Mouse (Mus musculus) hindbrain, embryonic 15.5 days (tissue): ENCODE measurements around the gene Senp3. TPM values are rescaled to one million over a fixed set of nuclear protein-coding genes. Genes with fewer than 3 reads are reported as not detected.
"Not testable (repeated sequence)": the region's sequence is repeated elsewhere in the genome, so short reads cannot be mapped to it uniquely, and the experiment has no call there.

Experiments used
- ATAC-seq: fragments of 200-750 bp; cut with Nextera tagmentation; 2 replicates; pipeline ENCODE4 v1.8.0; 2017; ENCODE audit warnings: low read depth, moderate number of reproducible peaks, moderate TSS enrichment; ENCODE audit not compliant: low FRiP score
- H3K27ac ChIP-seq: fragments of 300-500 bp; sonication (generic); replicated peaks from 2 replicates; pipeline ENCODE4 v1.5.1; 2015; ENCODE audit warnings: mild to moderate bottlenecking, inconsistent platforms
- H3K27me3 ChIP-seq: fragments of 300-500 bp; sonication (generic); 2 replicates; pipeline ENCODE4 v1.6.1; 2015; ENCODE audit warnings: control low read depth, inconsistent platforms
- H3K36me3 ChIP-seq: fragments of 300-500 bp; sonication (generic); 2 replicates; pipeline ENCODE4 v1.6.1; 2015; ENCODE audit warnings: control low read depth, inconsistent platforms
- H3K4me1 ChIP-seq: fragments of 300-500 bp; sonication (generic); replicated peaks from 2 replicates; pipeline ENCODE4 v1.6.1; 2015; ENCODE audit warnings: control low read depth, inconsistent platforms
- H3K4me2 ChIP-seq: fragments of 300-500 bp; sonication (generic); 2 replicates; pipeline ENCODE4 v1.6.1; 2015; ENCODE audit warnings: moderate library complexity, mild to moderate bottlenecking, inconsistent platforms
- H3K4me3 ChIP-seq: fragments of 300-500 bp; sonication (generic); 2 replicates; pipeline ENCODE4 v1.5.1; 2015; ENCODE audit warnings: mild to moderate bottlenecking, inconsistent platforms
- H3K9ac ChIP-seq: fragments of 300-500 bp; sonication (generic); 2 replicates; pipeline ENCODE4 v1.6.1; 2015; ENCODE audit warnings: inconsistent platforms
- H3K9me3 ChIP-seq: fragments of 300-500 bp; sonication (generic); 2 replicates; pipeline ENCODE4 v1.6.1; 2016; ENCODE audit warnings: control low read depth, inconsistent platforms
- WGBS: fragments of 180-500 bp; shearing (Covaris S2); methylation state at CpG from one replicate; pipeline ENCODE4 v1.1.7; 2015; 5-methylcytosine and 5-hydroxymethylcytosine counted together
- polyA plus RNA-seq: library from polyadenylated mRNA; unstranded; fragments of >200 nt; fragmentation: Nextera tagmentation; extraction: Ambion mirVana; gene quantifications from 2 replicates; pipeline ENCODE4 v1.2.1, GENCODE M21; 2015

Senp3 gene
- polyA plus RNA-seq, 1 experiment from 2014 or later = 103 TPM

GRCm38 (mm10) chr11:69702886-69703285, 21.0 kb upstream of the Senp3 start:
- not testable (repeated sequence) for H3K4me2 ChIP-seq, H3K4me3 ChIP-seq, H3K9me3 ChIP-seq, H3K36me3 ChIP-seq, H3K4me1 ChIP-seq, H3K27me3 ChIP-seq, H3K27ac ChIP-seq, H3K9ac ChIP-seq, ATAC-seq
- WGBS = 97% methylated on average over 10 of the region's 10 CpGs

- no peak overlapping the region for H3K4me2 ChIP-seq
- H3K4me3 ChIP-seq = no peak overlapping the region
- no peaks in the 10 kb centered on the region for H3K9me3 ChIP-seq
- WGBS = 76% methylated on average over 1 of the region's 1 CpGs
- ATAC-seq = no peak
- H3K9ac ChIP-seq = no peak overlapping the region
- H3K4me1 ChIP-seq = peaks cover 15% of the 10 kb centered on the region
- H3K36me3 ChIP-seq = no peaks in the 10 kb centered on the region
- H3K27me3 ChIP-seq = no peaks in the 10 kb centered on the region
- H3K27ac ChIP-seq = no peak overlapping the region
Measured at GRCm38 (mm10) chr11:69699595-69699994, 17.7 kb upstream of the Senp3 start.

- H3K4me3 ChIP-seq = no peak overlapping the region
- WGBS = 69% methylated on average over 5 of the region's 5 CpGs
- no peak overlapping the region for H3K9ac ChIP-seq
- H3K36me3 ChIP-seq = no peaks in the 10 kb centered on the region
- H3K27me3 ChIP-seq = no peaks in the 10 kb centered on the region
- no peak overlapping the region for H3K4me2 ChIP-seq
- H3K4me1 ChIP-seq = peaks cover 15% of the 10 kb centered on the region
- H3K9me3 ChIP-seq = no peaks in the 10 kb centered on the region
- H3K27ac ChIP-seq = no peak overlapping the region
- ATAC-seq = no peak
Measured at GRCm38 (mm10) chr11:69698574-69698973, 16.7 kb upstream of the Senp3 start.

- Histone ChIP-seq H3K4me3 (no peak overlapping the region), H3K9me3 (no peaks in the 10 kb centered on the region), H3K9ac (no peak overlapping the region), H3K36me3 (no peaks in the 10 kb centered on the region), H3K27me3 (no peaks in the 10 kb centered on the region), H3K4me1 (peaks cover 15% of the 10 kb centered on the region), H3K27ac (no peak overlapping the region), H3K4me2 (no peak overlapping the region)
- no peak for ATAC-seq
- WGBS = 94% methylated on average over 3 of the region's 3 CpGs
Measured at GRCm38 (mm10) chr11:69697396-69697795, 15.5 kb upstream of the Senp3 start.

- Histone ChIP-seq H3K4me3 (peak within 1 kb of the TSS; percentile 47), H3K4me2 (peak within 1 kb of the TSS; percentile 97), H3K4me1 (peaks cover 15% of the 10 kb centered on the region), H3K27ac (peak within 1 kb of the TSS; percentile 61), H3K27me3 (no peaks in the 10 kb centered on the region), H3K36me3 (no peaks in the 10 kb centered on the region), H3K9me3 (no peaks in the 10 kb centered on the region), H3K9ac (peak within 1 kb of the TSS; percentile 79)
- WGBS = 1% methylated on average over 40 of the region's 41 CpGs
- peak; percentile 66 for ATAC-seq
Measured at GRCm38 (mm10) chr11:69695361-69696181, 13.7 kb upstream of the Senp3 start, which contains the start of the genes Tnfsf12 and Tnfsfm13. TSS of gene Tnfsf12 (minus strand) at chr11:69695849. TSS of gene Tnfsfm13 (minus strand) at chr11:69696098.

- ATAC-seq = peak; percentile 36
- Histone ChIP-seq H3K27ac (no peak overlapping the region), H3K9ac (peak overlapping the region; percentile 79; the same call in 1 of the 2 replicates), H3K4me3 (peak overlapping the region; percentile 47), H3K27me3 (no peaks in the 10 kb centered on the region), H3K36me3 (no peaks in the 10 kb centered on the region), H3K4me1 (peaks cover 15% of the 10 kb centered on the region), H3K4me2 (peak overlapping the region; percentile 97), H3K9me3 (no peaks in the 10 kb centered on the region)
- WGBS = 28% methylated on average over 6 of the region's 6 CpGs
Measured at GRCm38 (mm10) chr11:69695046-69695360, 13.1 kb upstream of the Senp3 start.

- WGBS = 67% methylated on average over 11 of the region's 11 CpGs
- H3K4me3 ChIP-seq = no peak overlapping the region
- H3K4me2 ChIP-seq = no peak overlapping the region
- no peak overlapping the region for H3K27ac ChIP-seq
- H3K27me3 ChIP-seq = no peaks in the 10 kb centered on the region
- H3K4me1 ChIP-seq = peaks cover 15% of the 10 kb centered on the region
- H3K9me3 ChIP-seq = no peaks in the 10 kb centered on the region
- H3K9ac ChIP-seq = no peak overlapping the region
- no peaks in the 10 kb centered on the region for H3K36me3 ChIP-seq
- ATAC-seq = no peak
Measured at GRCm38 (mm10) chr11:69693421-69693965, 11.6 kb upstream of the Senp3 start.

GRCm38 (mm10) chr11:69692863-69693262, 11.0 kb upstream of the Senp3 start:
- no peaks in the 10 kb centered on the region for H3K9me3 ChIP-seq
- no peak overlapping the region for H3K4me2 ChIP-seq
- no peak overlapping the region for H3K27ac ChIP-seq
- ATAC-seq = no peak
- H3K4me1 ChIP-seq = peaks cover 15% of the 10 kb centered on the region
- no peaks in the 10 kb centered on the region for H3K27me3 ChIP-seq
- no peak overlapping the region for H3K4me3 ChIP-seq
- 91% methylated on average over 6 of the region's 6 CpGs for WGBS
- H3K36me3 ChIP-seq = no peaks in the 10 kb centered on the region
- no peak overlapping the region for H3K9ac ChIP-seq

- Histone ChIP-seq H3K4me1 (peaks cover 15% of the 10 kb centered on the region), H3K9me3 (no peaks in the 10 kb centered on the region), H3K4me3 (no peak overlapping the region), H3K4me2 (no peak overlapping the region), H3K27me3 (no peaks in the 10 kb centered on the region), H3K9ac (no peak overlapping the region), H3K36me3 (no peaks in the 10 kb centered on the region), H3K27ac (no peak overlapping the region)
- 82% methylated on average over 9 of the region's 9 CpGs for WGBS
- ATAC-seq = no peak
Measured at GRCm38 (mm10) chr11:69692196-69692811, 10.4 kb upstream of the Senp3 start.

- Histone ChIP-seq H3K9ac (no peak overlapping the region), H3K4me1 (peaks cover 25% of the 10 kb centered on the region), H3K27ac (no peak overlapping the region), H3K4me2 (no peak overlapping the region), H3K4me3 (no peak overlapping the region), H3K36me3 (no peaks in the 10 kb centered on the region), H3K27me3 (no peaks in the 10 kb centered on the region), H3K9me3 (no peaks in the 10 kb centered on the region)
- 100% methylated on average over 1 of the region's 1 CpGs for WGBS
- no peak for ATAC-seq
Measured at GRCm38 (mm10) chr11:69689891-69690290, 8.0 kb upstream of the Senp3 start.

GRCm38 (mm10) chr11:69687061-69687460, 5.2 kb upstream of the Senp3 start:
- H3K9ac ChIP-seq = no peak overlapping the region
- H3K4me1 ChIP-seq = peaks cover 40% of the 10 kb centered on the region
- no peaks in the 10 kb centered on the region for H3K27me3 ChIP-seq
- H3K4me2 ChIP-seq = no peak overlapping the region
- WGBS = 67% methylated on average over 5 of the region's 5 CpGs
- H3K27ac ChIP-seq = no peak overlapping the region
- no peaks in the 10 kb centered on the region for H3K9me3 ChIP-seq
- no peak for ATAC-seq
- no peaks in the 10 kb centered on the region for H3K36me3 ChIP-seq
- no peak overlapping the region for H3K4me3 ChIP-seq

GRCm38 (mm10) chr11:69686377-69686776, 4.5 kb upstream of the Senp3 start:
- Histone ChIP-seq H3K4me1 (peaks cover 41% of the 10 kb centered on the region), H3K27ac (peak overlapping the region; percentile 65; the same call in 1 of the 2 replicates), H3K36me3 (no peaks in the 10 kb centered on the region), H3K9me3 (no peaks in the 10 kb centered on the region), H3K9ac (no peak overlapping the region), H3K4me2 (no peak overlapping the region), H3K4me3 (no peak overlapping the region), H3K27me3 (no peaks in the 10 kb centered on the region)
- WGBS = 10% methylated on average over 4 of the region's 4 CpGs
- no peak for ATAC-seq
